Mouse (Mus musculus) lung, embryonic 16.5 days (tissue): Measurements from ENCODE around the gene Eps15. TPM values are rescaled to one million over a fixed set of nuclear protein-coding genes. Genes with fewer than 3 reads are reported as not detected.

Source experiments
- ATAC-seq: fragments of 200-750 bp; cut with Nextera tagmentation; 2 replicates; pipeline ENCODE4 v1.8.0; 2017; ENCODE audit warnings: low read depth, mild to moderate bottlenecking, moderate library complexity
- H3K27ac ChIP-seq: fragments of 300-500 bp; sonication (generic); 2 replicates; pipeline ENCODE4 v1.5.1; 2014; ENCODE audit warnings: mild to moderate bottlenecking, control low read depth, low read length
- H3K27me3 ChIP-seq: fragments of 300-500 bp; sonication (generic); 2 replicates; pipeline ENCODE4 v1.6.1; 2014; ENCODE audit warnings: low read depth, low read length, mixed read lengths; ENCODE audit not compliant: control insufficient read depth, insufficient read depth
- H3K36me3 ChIP-seq: fragments of 300-500 bp; sonication (generic); 2 replicates; pipeline ENCODE4 v1.6.1; 2014; ENCODE audit warnings: low read length; ENCODE audit not compliant: control insufficient read depth, insufficient read depth
- H3K4me1 ChIP-seq: fragments of 300-500 bp; sonication (generic); replicated peaks from 2 replicates; pipeline ENCODE4 v1.6.1; 2014; ENCODE audit warnings: low read length, mixed read lengths; ENCODE audit not compliant: control insufficient read depth, insufficient read depth
- H3K4me2 ChIP-seq: fragments of 300-500 bp; sonication (generic); 2 replicates; pipeline ENCODE4 v1.6.1; 2014; ENCODE audit warnings: low read depth, low read length, control low read depth
- H3K4me3 ChIP-seq: fragments of 300-500 bp; sonication (generic); 2 replicates; pipeline ENCODE4 v1.5.1; 2014; ENCODE audit warnings: mild to moderate bottlenecking, low read length, control low read depth
- H3K9ac ChIP-seq: fragments of 300-500 bp; sonication (generic); 2 replicates; pipeline ENCODE4 v1.6.1; 2014; ENCODE audit warnings: low read length, control low read depth
- H3K9me3 ChIP-seq: fragments of 300-500 bp; sonication (generic); 2 replicates; pipeline ENCODE4 v1.6.1; 2016; ENCODE audit warnings: low read length; ENCODE audit not compliant: control insufficient read depth
- WGBS: fragments of 180-500 bp; shearing (Covaris S2); extraction: QIAGEN DNeasy Blood & Tissue Kit; methylation state at CpG from one replicate; pipeline ENCODE4 v1.1.7; 2014; 5-methylcytosine and 5-hydroxymethylcytosine counted together
- polyA plus RNA-seq: library from polyadenylated mRNA; unstranded; fragments of >200 nt; fragmentation: Nextera tagmentation; extraction: Ambion mirVana; gene quantifications from 2 replicates; pipeline ENCODE4 v1.2.1, GENCODE M21; 2015

Eps15 gene
- polyA plus RNA-seq, 1 experiment from 2014 or later, result 47.8 TPM

DNA sequence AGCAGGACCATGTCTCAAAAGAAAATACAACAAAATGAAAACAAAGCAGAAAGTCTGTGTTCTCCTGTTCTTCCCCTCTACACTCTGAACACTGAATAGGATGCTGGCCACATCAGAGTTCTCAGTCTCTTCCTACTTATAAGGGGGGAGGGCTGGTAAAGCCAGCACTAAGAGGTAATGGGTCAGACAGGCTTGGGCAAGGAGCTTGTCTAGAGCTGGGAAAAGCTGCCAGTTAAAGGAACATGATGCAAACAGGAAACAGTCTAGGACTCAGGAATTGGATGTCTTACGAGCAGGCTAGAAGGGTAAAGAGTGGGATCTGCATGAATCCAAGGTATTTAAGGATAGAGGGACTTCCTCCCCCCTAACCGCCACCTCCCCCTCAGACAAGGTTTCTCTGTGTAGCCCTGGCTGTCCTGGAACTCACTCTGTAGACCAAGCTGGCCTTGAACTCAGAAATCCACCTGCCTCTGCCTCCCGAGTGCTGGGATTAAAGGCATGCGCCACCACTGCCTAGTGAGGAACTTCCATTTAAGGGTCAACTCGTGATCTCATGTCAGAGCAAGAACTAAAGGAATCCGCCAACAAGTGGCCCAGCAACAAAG, 35.0 kb upstream of the Eps15 start:
- H3K9ac ChIP-seq, result no peak overlapping the region
- no peak overlapping the region for H3K27ac ChIP-seq
- H3K27me3 ChIP-seq, result no peaks in the 10 kb centered on the region
- no peak for ATAC-seq
- no peaks in the 10 kb centered on the region for H3K9me3 ChIP-seq
- no peaks in the 10 kb centered on the region for H3K36me3 ChIP-seq
- no peak overlapping the region for H3K4me3 ChIP-seq
- no peak overlapping the region for H3K4me2 ChIP-seq
- no peaks in the 10 kb centered on the region for H3K4me1 ChIP-seq
- 76% methylated on average over 6 of the region's 6 CpGs for WGBS

DNA sequence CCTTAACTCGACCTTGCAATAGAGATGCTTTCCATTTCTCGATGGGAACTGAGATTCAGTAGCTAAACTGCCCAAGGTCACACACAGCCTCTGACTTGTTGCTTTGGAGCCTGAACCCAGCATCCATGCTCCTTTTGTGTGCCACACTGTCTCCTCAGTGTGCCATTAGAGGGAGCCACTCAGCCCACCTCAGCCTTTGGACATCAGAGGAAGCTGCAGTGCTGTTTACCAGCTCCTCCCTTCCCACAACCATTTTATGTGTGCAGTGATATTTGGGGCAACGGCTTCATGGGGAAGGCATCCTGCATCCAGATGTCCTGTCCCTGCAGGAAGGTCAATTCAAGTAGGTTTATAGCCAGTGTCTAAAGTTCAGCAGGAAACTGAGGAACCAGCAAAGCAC, 28.5 kb upstream of the Eps15 start:
- Histone ChIP-seq H3K4me2 (no peak overlapping the region), H3K4me3 (no peak overlapping the region), H3K27me3 (no peaks in the 10 kb centered on the region), H3K36me3 (no peaks in the 10 kb centered on the region), H3K27ac (no peak overlapping the region), H3K4me1 (peaks cover 2% of the 10 kb centered on the region; the same call in 1 of the 2 replicates), H3K9ac (no peak overlapping the region), H3K9me3 (peaks cover 1% of the 10 kb centered on the region; the same call in 1 of the 2 replicates)
- no peak for ATAC-seq
- 34% methylated on average over 3 of the region's 3 CpGs for WGBS

DNA sequence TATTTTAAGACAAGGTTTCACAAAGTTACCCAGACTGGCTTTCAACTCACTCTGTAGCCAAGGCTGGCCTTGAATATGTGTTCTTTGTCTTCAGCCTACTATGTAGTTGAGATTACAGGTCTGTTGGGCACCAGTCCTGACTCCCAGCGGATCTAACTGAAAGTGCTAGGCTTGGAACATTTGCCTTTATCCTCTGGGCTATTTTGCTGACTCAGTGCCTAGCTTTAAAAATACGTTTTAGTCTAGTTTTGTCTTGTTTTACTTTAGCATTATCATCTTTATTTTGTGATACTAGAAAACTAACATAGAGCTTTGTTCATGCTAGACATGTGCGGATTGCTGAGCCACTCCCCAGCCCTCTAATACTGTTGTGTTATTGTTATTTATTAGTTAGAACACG, 27.9 kb upstream of the Eps15 start:
- WGBS, result 68% methylated on average over 4 of the region's 4 CpGs
- Histone ChIP-seq H3K9me3 (peaks cover 4% of the 10 kb centered on the region; the same call in 1 of the 2 replicates), H3K27me3 (no peaks in the 10 kb centered on the region), H3K9ac (no peak overlapping the region), H3K36me3 (no peaks in the 10 kb centered on the region), H3K27ac (no peak overlapping the region), H3K4me3 (no peak overlapping the region), H3K4me2 (no peak overlapping the region), H3K4me1 (peaks cover 2% of the 10 kb centered on the region; the same call in 1 of the 2 replicates)
- ATAC-seq, result no peak

- ATAC-seq, result peak; percentile 66
- peaks cover 2% of the 10 kb centered on the region; the same call in 1 of the 2 replicates for H3K4me1 ChIP-seq
- WGBS, result 41% methylated on average over 11 of the region's 11 CpGs
- no peaks in the 10 kb centered on the region for H3K27me3 ChIP-seq
- peaks cover 4% of the 10 kb centered on the region; the same call in 1 of the 2 replicates for H3K9me3 ChIP-seq
- peak overlapping the region; percentile 61 for H3K27ac ChIP-seq
- no peak overlapping the region for H3K4me3 ChIP-seq
- peak overlapping the region; percentile 31; the same call in 1 of the 2 replicates for H3K4me2 ChIP-seq
- no peak overlapping the region for H3K9ac ChIP-seq
- no peaks in the 10 kb centered on the region for H3K36me3 ChIP-seq
Measured at GRCm38 (mm10) chr4:109253664-109254151, 26.4 kb upstream of the Eps15 start.

DNA sequence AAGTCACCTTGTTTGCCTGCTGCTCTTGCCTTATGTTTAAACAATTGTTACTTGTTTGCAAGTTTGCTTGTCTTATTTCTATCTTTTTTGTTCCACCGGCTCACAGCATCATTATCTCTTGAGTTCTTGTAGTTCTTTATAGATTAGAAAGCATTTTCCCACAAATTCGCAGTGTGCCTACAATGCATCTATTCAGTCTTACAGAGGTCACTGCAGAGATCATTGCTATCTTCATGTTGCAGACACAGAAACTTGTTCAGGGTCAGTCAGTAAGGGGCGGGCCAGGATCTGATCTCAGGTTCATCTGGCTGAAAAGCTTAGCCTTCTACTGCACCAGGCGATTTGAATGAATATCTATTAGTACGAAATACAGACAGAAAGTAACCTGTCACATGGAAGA, 25.6 kb upstream of the Eps15 start:
- Histone ChIP-seq H3K9me3 (peaks cover 4% of the 10 kb centered on the region; the same call in 1 of the 2 replicates), H3K4me1 (peaks cover 2% of the 10 kb centered on the region; the same call in 1 of the 2 replicates), H3K36me3 (no peaks in the 10 kb centered on the region), H3K27me3 (no peaks in the 10 kb centered on the region), H3K9ac (no peak overlapping the region), H3K4me3 (no peak overlapping the region), H3K27ac (no peak overlapping the region; the same call in 1 of the 2 replicates), H3K4me2 (no peak overlapping the region)
- no peak for ATAC-seq
- 71% methylated on average over 5 of the region's 5 CpGs for WGBS

- H3K27me3 ChIP-seq, result no peaks in the 10 kb centered on the region
- no peaks in the 10 kb centered on the region for H3K36me3 ChIP-seq
- H3K4me2 ChIP-seq, result no peak overlapping the region
- no peak overlapping the region for H3K27ac ChIP-seq
- WGBS, result 36% methylated on average over 2 of the region's 2 CpGs
- ATAC-seq, result peak; percentile 37; the same call in 1 of the 2 replicates
- H3K4me3 ChIP-seq, result no peak overlapping the region
- H3K9me3 ChIP-seq, result peaks cover 4% of the 10 kb centered on the region; the same call in 1 of the 2 replicates
- H3K4me1 ChIP-seq, result peaks cover 2% of the 10 kb centered on the region; the same call in 1 of the 2 replicates
- H3K9ac ChIP-seq, result no peak overlapping the region
Measured at GRCm38 (mm10) chr4:109255321-109255720, 24.7 kb upstream of the Eps15 start.

GRCm38 (mm10) chr4:109255727-109256417, 24.2 kb upstream of the Eps15 start:
- no peak overlapping the region for H3K4me2 ChIP-seq
- H3K36me3 ChIP-seq, result no peaks in the 10 kb centered on the region
- H3K4me3 ChIP-seq, result no peak overlapping the region
- ATAC-seq, result no peak
- WGBS, result 66% methylated on average over 11 of the region's 11 CpGs
- peaks cover 4% of the 10 kb centered on the region; the same call in 1 of the 2 replicates for H3K9me3 ChIP-seq
- H3K27me3 ChIP-seq, result no peaks in the 10 kb centered on the region
- no peak overlapping the region for H3K27ac ChIP-seq
- H3K4me1 ChIP-seq, result peaks cover 2% of the 10 kb centered on the region; the same call in 1 of the 2 replicates
- H3K9ac ChIP-seq, result no peak overlapping the region

DNA sequence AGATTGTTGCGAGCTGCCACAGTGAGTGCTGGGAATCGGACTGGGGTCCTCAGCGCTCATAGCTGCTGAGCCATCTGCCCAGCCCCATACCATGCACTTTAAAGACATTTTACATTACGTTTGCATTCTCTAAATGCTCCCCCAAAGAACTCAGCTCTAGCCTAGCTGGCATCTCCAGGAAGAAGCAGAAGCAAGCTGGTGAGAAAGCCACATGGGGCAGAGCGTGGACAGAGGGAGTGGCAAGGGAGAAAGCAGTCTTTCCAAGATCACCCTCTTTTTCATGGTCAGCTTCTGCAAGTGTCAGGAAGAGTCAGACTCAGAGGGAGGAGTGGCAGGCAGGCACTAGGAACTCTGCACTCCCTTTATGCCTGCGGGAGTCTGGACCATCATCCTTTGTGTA, 23.3 kb upstream of the Eps15 start:
- Histone ChIP-seq H3K4me3 (no peak overlapping the region), H3K4me1 (peaks cover 2% of the 10 kb centered on the region; the same call in 1 of the 2 replicates), H3K9ac (no peak overlapping the region), H3K9me3 (peaks cover 4% of the 10 kb centered on the region; the same call in 1 of the 2 replicates), H3K36me3 (no peaks in the 10 kb centered on the region), H3K27me3 (no peaks in the 10 kb centered on the region), H3K27ac (no peak overlapping the region), H3K4me2 (no peak overlapping the region)
- ATAC-seq, result no peak
- 90% methylated on average over 6 of the region's 6 CpGs for WGBS

DNA sequence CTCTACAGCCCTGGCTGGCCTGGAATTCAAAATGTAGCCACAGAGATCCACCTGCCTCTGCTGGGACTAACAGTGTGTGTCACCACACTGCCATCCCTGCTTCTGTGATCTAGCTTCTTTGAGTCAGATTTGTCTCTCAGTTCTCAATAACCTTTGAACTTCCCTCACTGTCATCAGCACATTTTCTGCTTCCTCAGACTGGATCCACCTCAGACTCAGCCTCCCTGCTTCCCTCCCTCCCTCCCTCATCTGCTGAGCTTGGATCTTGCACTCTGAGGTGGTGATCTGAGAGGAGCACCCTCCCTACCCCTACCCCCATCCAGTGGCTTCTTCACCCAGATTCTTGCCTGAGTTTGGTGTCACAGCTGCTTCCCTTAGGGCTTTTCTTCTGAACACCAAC, 22.4 kb upstream of the Eps15 start:
- ATAC-seq, result no peak
- no peak overlapping the region for H3K9ac ChIP-seq
- H3K4me1 ChIP-seq, result peaks cover 2% of the 10 kb centered on the region

More for the DNA sequence above, 22.4 kb upstream of the Eps15 start:
- no peak overlapping the region for H3K4me3 ChIP-seq
- H3K36me3 ChIP-seq, result no peaks in the 10 kb centered on the region
- H3K4me2 ChIP-seq, result no peak overlapping the region
- no peaks in the 10 kb centered on the region for H3K27me3 ChIP-seq
- no peak overlapping the region for H3K27ac ChIP-seq
- peaks cover 4% of the 10 kb centered on the region; the same call in 1 of the 2 replicates for H3K9me3 ChIP-seq
